Mouse (Mus musculus): ENCODE measurements around the gene Dus4l.
"Not testable (repeated sequence)": the region's sequence is repeated elsewhere in the genome, so short reads cannot be mapped to it uniquely, and the experiment has no call there.

The Dus4l gene

DNA sequence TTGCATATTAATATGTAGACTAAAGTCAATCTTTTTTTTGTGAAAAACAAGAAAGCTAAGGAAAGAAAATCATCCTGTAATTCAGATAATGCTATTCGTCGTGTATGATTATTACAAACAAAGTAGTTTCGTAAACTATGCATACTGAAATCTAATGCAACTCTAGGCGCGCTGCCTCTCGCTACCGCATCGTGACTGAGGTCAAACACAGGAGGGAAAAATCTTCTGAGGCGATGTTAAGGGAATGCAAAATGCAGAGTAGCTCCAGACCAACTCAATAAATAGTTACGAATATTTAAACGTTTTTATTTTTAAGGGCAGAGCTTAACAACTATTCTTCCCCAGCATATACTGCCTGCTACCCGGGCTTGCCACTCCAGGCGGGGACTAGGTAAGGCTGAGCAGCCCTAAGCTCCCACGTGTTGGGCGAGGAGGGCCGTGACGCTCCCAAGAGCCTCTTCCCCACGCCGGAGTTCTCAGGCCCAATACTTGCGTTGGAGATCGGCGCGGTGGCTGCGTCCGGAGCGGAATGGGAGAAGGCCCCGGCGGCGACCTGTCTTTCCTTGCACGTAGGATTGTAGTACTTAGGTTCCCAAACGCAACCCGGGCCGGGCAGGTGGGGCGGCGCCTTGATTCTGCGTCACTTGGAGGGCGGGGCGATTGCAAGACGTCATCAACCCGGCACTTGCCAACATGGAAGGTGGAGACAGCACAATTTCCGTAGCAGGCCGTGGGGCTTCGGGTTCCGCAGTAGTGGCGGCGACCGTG lies at the start of gene Dus4l, which contains the start of gene Cog5:
Gene Dus4l, minus strand, starts transcription at position 630 of the 768 bp plus-strand sequence.
Gene Cog5, plus strand, starts transcription at position 673 of the 768 bp plus-strand sequence.
- DNase-seq: peak; percentile 93 to 94

DNA sequence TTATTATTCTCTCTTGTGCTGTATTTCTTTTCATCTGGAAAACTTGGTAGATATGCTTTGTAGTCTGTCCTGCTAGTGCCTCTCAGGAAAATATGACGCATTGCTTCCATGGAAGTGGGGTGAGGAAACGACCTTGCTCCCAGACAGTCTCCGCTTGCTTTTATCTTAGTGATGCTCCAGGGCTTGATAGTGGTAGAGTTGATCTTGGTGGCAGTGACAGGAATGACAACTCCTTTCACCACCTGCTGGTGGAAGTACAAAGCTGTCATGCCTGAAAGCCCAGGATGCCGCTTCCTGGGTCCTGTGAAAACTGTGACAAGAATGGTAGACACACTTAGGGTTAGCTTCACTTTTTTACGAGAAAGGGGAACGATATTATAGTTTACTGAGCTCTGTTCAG lies 49.3 kb upstream of the Dus4l start:
- DNase-seq: no peak

DNA sequence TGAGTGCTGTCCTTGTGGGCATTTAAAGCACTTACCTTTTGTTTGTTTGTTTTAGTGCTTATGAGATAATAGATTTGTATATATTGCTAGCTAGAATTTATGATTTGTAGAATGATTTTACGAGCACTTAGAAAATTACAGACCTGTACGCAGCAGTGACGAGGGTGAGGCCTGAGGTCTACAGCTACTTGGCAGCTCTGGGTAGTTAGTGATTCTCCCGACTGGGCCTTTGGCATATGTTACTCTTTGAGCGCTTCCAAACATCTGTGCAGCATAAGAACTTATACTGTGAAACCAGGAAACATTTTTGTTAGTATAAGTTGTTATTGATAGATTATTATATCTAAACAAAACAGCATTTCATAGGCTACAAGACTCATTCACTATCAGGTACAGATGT lies 46.8 kb upstream of the Dus4l start:
- DNase-seq: no peak

DNA sequence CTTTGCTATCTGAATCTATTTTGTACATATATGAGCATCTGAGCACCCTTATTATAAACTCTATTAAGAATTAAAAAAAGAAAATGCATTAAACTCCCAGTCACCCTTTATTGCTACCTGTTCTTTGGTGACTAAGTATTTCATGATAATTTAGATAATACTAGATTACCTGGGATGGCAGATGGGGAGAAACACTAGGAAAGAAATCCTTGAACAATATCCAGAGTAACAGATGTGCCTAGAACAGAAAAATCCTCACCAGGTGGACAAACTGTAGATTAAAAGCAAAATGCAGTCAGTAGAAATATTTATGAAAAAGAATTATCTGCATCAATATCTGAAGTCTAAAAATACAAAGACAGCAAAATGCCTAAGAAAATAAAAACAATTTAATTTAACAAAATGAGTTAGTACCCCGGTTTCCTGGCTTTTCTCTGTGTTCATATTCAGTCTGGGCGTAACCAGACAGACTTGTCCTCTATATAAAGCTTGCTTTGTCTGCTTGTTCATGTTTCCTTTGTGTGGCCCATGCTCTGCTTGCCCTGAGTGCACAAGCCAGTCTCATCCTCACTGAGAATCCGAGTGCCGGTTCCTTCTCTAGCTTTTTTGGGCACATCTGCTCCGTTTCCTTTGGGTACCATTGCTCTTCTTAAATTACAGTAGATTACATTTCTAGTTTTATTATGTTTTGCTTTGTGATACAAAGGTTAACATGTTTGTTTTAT lies 46.2 kb upstream of the Dus4l start:
- DNase-seq: no peak

DNA sequence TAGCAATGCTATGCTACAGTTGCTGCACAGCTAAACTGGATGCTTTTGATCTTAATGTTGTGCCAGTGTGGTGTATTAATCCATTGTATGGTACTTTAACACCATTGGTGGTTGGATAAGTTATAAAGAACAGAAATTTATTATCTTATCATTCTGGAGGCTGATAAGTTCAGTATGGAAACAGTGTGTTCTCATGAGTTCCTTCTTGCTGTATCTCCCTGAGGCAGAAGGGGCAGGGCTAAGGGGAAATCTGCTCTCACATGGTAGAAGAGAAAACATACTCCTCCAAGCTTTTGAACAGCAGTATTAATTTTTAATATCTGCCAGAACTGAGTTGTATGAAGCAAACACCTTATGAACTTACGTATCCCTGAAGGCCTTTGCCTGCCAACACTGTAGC lies 38.7 kb upstream of the Dus4l start:
- no peak for DNase-seq

DNA sequence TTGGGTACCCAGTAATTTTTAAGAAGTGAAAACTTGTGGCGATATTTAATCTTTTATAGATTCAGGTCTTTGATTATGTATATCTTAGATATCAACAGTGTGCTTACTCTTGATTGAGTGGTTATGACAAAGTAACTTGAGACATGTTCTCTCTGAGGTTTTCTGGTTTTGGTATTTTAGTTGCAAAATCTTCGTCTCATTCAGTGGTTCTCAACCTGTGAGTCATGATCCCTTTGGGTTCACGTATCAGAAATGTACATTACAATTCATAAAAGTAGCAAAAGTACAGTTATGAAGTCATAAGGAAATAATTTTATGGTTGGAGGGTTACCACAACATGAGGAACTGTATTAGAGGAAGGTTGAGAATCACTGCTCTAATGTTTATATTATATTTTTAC lies 32.1 kb upstream of the Dus4l start:
- no peak for DNase-seq

DNA sequence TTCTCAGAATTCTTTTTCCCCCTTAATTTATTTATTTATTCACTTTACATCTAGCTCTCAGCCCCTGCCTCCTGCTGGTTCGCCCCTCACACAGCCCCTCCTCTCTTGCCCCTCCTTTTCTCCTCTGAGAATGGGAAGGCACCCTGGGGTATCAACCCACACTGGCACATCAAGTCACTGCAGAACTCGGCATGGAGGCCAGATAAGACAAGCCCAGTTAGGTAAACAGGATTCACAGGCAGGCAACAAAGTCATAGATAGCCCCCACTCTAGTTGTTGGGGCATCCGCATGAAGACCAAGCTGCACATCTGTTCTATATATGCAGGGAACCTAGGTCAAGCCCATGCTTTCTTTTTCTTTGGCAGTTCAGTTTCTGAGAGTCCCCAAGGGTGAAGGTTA lies 12.6 kb upstream of the Dus4l start:
- no peak for DNase-seq

DNA sequence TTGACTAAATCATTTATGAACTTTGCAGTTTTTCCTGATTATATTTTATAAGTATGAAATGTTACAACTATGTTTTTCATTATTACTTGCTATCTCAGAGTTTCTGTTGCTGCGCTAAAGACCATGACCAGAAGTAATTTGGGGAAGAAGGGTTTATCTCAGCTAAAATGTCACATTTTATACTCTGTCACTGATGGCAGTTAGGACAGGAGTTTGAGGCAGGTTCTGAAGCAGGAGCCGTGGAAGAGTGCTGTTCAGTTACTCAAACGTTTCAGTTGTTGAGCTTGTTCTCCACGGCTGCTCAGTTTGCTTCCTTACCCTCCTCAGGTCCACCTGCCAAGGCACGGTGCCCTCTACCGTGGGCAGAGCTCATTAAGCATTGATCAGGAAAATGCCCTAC lies 11.4 kb upstream of the Dus4l start:
- no peak for DNase-seq

DNA sequence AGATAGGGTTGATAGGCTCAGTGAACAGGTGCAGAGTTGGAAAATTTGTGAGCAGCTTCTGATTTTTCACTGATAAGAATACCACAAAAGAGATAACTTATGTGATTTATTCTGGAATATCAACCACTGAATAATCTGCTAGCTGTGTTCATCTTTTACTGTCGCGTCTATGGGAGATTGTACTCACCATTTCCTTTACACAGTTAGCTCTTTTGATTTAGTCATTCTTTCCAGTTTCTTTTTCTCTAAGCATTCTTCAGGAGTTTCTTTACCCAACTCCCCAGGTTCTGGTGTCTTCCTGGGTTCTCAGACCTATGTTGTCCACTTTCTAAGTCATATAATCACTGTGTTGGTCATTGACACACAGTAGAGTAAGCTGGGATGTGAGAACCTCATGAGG lies 2.2 kb upstream of the Dus4l start:
- no peak for DNase-seq

DNA sequence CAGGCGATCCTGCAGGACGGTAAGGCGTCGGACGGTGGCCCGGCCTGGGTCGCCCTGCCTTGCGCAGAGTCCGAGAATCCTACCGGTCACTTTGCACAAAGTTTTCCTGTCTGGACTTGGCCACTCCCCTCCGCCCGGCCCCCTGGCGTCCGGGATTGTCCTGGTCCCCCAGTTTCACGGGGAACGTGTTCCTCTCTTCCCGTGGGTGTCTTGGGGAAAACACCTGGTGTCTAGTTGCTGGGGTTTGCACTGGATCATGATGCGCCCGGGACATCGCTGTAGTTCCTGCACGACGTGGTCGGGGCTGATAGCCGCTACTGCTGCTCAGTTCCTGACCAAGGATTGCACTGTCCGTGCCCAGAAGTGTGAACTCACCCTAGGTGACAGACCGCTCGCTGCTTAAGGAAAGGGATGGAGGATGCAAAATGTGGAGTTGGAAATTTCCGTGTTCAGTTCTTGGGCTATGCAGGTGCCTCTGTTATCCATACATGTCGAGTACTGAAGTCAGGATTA lies 395 bp upstream of the Dus4l start:
- DNase-seq: no peak

DNA sequence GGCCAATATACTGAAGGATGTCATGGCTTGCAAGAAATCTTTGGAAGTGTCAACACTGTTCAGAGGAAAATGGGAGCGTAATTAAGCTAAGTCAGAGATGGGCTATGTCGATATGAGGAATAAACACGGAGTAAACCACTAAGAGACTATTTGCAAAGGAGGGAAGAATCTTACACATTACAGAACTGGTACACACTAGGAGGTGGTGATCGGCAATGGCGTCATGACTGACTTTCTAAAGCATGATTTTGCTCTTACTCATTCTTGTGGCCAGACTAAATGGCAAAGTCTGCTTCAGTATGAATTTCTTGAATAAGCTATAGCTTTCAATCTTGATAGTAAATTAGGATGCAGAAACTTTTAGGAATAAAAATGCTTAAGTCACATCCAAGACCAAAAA lies 1.0 kb downstream of the Dus4l start:
- DNase-seq: no peak

DNA sequence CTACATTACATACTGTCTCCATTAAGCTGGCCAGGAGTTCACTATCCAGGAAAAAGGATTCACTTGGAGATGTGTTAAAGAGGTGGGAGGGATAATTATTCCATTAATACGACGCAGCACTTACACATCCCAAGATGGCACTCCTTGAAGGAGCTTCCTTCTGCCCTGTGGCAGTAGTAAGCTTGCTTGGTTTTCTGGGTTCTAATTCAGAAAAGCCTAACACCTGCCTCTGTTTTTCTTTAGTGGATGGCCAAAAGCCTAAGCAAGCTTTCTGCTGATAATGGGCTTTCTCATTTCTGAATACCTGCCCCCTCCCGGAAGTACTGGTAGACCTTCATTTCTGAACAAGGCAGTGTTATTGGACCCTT lies 19.4 kb downstream of the Dus4l start:
- no peak for DNase-seq

DNA sequence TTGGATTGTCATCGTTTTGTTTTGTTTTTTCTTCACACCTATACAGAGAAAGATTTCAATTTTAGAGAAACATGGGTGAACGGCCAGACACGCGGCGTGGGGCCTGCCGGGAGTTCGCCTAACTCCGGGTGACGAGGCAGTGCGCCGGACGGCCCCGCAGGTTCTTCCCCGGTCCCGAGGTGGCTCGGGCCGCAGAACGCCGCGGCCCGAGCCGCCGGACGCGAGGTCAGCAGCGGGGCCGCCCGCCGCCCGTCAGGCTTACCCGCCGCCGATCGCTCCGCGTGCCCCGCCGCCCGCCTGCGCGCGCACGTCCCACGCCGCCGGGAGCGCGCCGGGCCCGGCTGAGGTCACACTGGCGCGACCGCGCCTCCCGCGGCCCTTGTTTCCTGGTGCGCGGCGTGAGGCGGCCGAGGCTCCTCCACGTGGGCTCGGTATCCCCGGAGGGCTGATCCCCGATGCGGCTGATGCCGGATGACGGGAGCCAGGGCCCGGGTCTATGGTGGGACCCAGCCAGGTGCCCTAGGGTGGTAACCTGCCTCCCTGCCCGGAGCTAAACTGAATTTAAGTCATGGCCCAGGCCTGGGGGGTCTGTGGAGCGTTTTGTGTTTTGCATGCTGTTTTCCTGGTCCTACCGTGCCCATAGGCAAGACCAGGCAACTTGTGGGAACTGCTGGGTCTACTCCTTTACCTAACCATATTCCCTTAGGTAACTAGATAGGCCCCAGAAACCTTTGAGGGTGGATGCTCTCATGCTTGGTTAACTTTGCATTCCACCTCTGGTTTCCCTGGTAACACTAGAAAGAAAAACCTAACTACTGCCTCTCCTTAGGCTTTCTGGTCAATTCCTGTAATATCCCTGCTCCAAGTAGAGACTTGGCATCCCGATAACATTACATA lies 20.0 kb downstream of the Dus4l start, which contains the start of gene Bcap29:
Gene Bcap29, minus strand, starts transcription at position 316 of the 897 bp plus-strand sequence.
- DNase-seq: peak; percentile 54 to 56

DNA sequence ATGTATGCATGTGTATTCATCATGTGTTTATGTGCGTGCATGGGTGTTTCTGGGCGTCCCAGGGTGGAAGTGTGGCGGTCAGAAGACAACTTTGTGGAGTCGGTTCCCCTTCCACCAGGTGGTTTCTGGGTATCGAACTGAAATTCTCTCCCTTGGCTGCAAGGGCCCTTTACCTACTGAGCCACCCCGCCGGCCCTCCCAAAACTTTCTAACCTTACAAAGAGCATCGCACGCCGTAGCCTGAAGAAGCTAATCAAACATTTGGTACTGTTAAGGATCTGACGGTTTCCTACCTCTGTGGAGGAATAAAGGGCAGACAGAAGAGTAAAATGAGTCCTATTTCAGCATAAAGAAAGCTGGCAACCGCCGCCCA lies 20.7 kb downstream of the Dus4l start:
- DNase-seq: peak; percentile 7 to 13

DNA sequence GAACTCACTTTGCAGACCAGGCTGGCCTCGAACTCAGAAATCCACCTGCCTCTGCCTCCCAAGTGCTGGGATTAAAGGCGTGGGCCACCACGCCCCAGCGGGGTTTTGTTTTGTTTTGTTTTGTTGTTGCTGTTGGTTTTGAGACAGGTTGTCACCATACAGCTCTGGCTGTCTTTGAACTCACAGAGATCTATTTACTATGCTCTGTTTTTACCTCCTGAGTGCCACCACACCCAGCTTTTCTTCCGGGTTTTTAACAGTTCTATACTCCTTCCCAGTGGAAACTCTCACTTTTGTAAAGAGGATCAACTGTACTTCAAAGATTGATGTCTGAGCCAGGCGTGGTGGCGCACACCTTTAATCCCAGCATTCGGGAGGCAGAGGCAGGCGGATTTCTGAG lies 26.2 kb downstream of the Dus4l start:
- not testable (repeated sequence) for DNase-seq

DNA sequence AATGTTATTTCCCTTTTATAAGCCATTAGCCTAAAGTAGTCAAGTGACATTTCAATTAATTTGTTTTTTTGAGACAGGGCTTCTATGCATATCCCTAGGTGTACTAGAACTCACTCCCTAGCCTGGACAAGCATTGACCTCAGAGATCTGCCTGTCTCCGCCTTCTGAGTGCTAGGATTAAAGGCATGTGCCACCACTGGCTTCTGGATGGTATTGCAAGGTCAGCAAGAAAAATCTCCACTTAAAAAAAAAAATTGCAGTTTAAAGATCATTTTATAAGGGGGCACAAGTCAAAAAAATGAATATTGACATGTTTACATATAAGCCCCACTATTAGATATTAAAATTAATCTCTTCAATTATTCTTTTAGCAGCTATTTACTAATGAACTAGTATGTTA lies 29.6 kb downstream of the Dus4l start:
- no peak for DNase-seq

DNA sequence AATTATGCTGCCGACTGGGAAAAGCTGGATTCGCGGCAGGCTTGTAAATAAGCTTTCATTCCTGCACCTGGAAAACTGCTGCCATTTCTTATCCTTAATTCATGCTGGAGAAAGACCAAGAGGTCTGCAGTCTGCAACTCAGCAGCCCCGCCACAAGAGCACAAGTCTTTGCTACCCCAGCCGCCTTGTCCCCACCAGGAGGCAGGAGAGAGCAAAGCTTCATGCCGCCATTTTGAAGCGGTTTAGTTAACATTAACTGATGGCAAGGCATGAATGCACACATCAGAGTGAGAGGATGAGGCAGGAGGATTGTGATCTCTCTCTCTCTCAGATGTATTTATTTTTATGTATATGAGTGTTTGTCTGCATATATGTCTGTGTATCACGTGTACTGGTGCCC lies 34.5 kb downstream of the Dus4l start:
- DNase-seq: no peak

DNA sequence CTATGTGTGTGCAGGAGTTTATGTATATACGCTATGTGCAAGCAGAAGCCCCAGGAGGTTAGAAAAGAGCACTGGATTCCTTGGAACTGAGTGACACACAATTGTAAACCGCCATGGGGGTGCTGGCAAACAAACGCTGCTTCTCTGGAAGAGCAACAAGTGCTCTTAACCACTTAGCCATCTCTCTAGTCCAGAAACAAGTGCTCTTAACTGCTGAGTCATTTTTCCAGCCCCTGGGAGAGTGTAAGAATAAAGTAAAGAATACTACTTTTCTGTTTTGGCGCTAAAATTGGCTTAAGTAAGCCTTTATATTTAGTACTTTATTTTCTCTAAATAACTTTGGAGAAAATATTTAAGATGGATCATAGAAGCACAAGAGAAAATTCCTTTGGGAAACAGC lies 41.3 kb downstream of the Dus4l start:
- no peak for DNase-seq

DNA sequence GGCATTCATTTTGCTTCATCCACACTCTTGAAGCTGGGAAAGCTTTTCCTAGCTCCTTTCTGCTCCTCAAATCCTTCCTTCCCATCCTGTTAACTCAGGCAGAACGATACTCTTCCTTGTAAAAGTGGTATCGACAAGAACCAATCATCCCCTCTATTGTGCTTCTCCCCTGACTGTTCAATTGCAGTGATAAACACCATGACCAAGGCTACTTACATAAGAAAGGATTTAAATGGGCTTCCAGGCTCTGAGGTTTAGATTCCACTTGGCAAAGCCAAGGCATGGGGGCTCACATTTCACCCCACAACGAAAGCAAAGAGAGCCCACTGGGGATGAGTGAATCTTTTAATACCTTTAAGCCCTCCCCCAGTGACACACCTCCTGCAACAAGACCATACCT lies 46.5 kb downstream of the Dus4l start:
- DNase-seq: no peak

DNA sequence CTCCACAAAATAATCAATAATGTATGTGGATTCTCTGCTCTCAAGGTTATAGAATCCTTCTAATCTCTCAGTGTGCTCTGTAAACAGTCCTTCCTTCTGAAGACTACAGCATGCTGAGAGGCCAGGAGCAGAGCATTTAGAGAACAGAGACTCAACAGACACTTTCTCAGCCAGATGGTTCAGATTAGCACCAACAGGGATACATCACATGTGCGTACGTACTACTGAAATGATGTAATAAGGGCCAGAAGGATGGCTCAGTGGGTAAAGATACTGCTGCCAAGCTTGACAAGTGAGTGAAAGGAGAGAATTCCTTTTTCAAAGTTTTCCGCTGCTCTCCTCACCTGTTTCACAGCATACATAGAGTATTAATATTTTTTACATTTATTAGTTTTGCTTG lies 49.7 kb downstream of the Dus4l start:
- DNase-seq: no peak

DNA sequence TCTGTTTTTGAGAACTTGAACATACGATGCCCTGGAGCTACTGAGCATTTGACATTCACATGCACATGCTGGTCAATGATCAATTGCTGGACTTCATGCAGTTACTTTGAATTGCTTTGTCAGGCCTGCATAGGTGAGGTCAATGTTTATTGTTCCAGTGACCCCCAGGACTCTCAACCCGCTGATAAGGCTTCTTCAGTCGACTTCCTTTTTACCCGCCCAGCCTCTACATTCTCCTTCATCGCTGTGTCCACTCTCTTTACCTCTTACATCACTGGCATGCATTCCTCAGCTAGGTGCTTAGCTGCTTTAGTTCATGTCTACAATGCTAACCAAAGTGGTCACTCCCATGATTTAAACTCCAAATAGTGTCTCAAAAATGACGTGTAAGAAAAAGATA lies 51.0 kb downstream of the Dus4l start:
- no peak for DNase-seq

DNA sequence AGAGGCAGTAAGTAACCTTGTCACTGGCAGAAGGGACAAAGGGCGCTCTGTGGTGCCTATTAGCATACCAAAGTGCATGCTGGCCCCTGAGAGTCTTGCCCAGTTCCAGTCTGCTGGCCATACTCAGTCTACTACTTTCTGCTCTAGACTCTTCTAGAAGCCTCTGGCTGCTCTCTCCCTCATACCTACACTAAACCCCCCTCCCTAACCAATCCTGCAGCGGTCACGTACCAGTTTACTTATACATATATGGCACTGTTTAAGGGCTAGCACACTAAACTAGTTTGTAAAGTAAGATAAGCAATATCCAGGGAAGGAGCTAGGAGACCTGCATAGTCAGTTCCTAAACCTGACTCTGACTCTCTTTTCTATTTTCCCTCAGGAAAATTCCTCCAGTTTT lies 60.3 kb downstream of the Dus4l start:
- no peak for DNase-seq

DNA sequence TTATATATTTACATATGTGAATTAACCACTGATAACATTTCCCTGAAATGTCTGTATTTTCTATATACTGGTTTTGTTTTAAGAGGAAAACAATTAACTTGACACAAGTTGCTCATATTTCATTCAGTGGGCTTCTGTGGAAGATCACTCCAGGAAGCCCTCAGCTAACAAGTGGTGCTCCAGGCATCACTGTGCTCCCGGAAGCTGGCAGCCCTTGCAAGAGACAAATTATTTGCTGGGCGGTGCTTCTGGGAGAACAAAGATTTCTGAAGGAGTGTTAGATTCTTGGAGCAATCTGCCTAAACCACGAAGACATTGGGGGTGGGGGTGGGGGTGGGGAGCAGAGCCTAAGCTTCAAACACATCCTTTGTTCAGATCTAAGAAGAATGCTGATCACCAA lies 62.6 kb downstream of the Dus4l start:
- DNase-seq: no peak

Data from thymus, adult 18-20 months (tissue).